Mouse (Mus musculus): ENCODE data around the gene Ccdc172. TPM values are rescaled to one million over a fixed set of nuclear protein-coding genes. Genes with fewer than 3 reads are reported as not detected.

The Ccdc172 gene
- polyA plus RNA-seq, 1 experiment from 2014 or later: not detected

GRCm38 (mm10) chr19:58497106-58497505 is 14.7 kb upstream of the Ccdc172 start:
- ATAC-seq (ENCODE audit: insufficient number of reproducible peaks, insufficient read depth, low FRiP score, low read depth): no peak
- Histone ChIP-seq H3K36me3 (ENCODE audit: control insufficient read depth, insufficient read depth, low read length) (no peaks in the 10 kb centered on the region), H3K4me3 (ENCODE audit: control insufficient read depth in 1 of 2, insufficient read depth in 1 of 2, low read depth in 1 of 2, low read length in 2 of 2) (no peak overlapping the region), H3K27me3 (ENCODE audit: control insufficient read depth, insufficient read depth, low read length) (no peaks in the 10 kb centered on the region), H3K4me2 (ENCODE audit: low read length) (no peak overlapping the region), H3K27ac (replicated peaks in 1 of 2; ENCODE audit: control insufficient read depth in 1 of 2, insufficient read depth in 1 of 2, low read depth in 2 of 2, low read length in 2 of 2) (no peak overlapping the region), H3K9me3 (ENCODE audit: control insufficient read depth, low read length) (no peaks in the 10 kb centered on the region), H3K4me1 (ENCODE audit: control insufficient read depth in 2 of 2, insufficient read depth in 2 of 2, low read length in 2 of 2) (peaks cover 3 to 16% of the 10 kb centered on the region in 2 experiments), H3K9ac (ENCODE audit: low read length) (no peak overlapping the region)
- 60% methylated on average over 3 of the region's 3 CpGs for WGBS

GRCm38 (mm10) chr19:58499420-58499966 is 12.3 kb upstream of the Ccdc172 start:
- Histone ChIP-seq H3K9ac (ENCODE audit: low read length) (no peak overlapping the region), H3K4me3 (ENCODE audit: control insufficient read depth in 1 of 2, insufficient read depth in 1 of 2, low read depth in 1 of 2, low read length in 2 of 2) (no peak overlapping the region), H3K27ac (replicated peaks in 1 of 2; ENCODE audit: control insufficient read depth in 1 of 2, insufficient read depth in 1 of 2, low read depth in 2 of 2, low read length in 2 of 2) (no peak overlapping the region), H3K36me3 (ENCODE audit: control insufficient read depth, insufficient read depth, low read length) (no peaks in the 10 kb centered on the region), H3K27me3 (ENCODE audit: control insufficient read depth, insufficient read depth, low read length) (no peaks in the 10 kb centered on the region), H3K9me3 (ENCODE audit: control insufficient read depth, low read length) (no peaks in the 10 kb centered on the region), H3K4me2 (ENCODE audit: low read length) (no peak overlapping the region), H3K4me1 (ENCODE audit: control insufficient read depth in 2 of 2, insufficient read depth in 2 of 2, low read length in 2 of 2) (peaks cover 3 to 13% of the 10 kb centered on the region in 2 experiments)
- WGBS: 32% methylated on average over 3 of the region's 3 CpGs
- no peak for ATAC-seq (ENCODE audit: insufficient number of reproducible peaks, insufficient read depth, low FRiP score, low read depth)

GRCm38 (mm10) chr19:58500049-58500448 is 11.7 kb upstream of the Ccdc172 start:
- H3K9me3 ChIP-seq (ENCODE audit: control insufficient read depth, low read length): no peaks in the 10 kb centered on the region
- no peaks in the 10 kb centered on the region for H3K27me3 ChIP-seq (ENCODE audit: control insufficient read depth, insufficient read depth, low read length)
- H3K36me3 ChIP-seq (ENCODE audit: control insufficient read depth, insufficient read depth, low read length): no peaks in the 10 kb centered on the region
- ATAC-seq (ENCODE audit: insufficient number of reproducible peaks, insufficient read depth, low FRiP score, low read depth): no peak
- no peak overlapping the region for H3K4me2 ChIP-seq (ENCODE audit: low read length)
- H3K4me3 ChIP-seq (ENCODE audit: control insufficient read depth in 1 of 2, insufficient read depth in 1 of 2, low read depth in 1 of 2, low read length in 2 of 2): no peak overlapping the region
- H3K9ac ChIP-seq (ENCODE audit: low read length): no peak overlapping the region
- H3K4me1 ChIP-seq (ENCODE audit: control insufficient read depth in 2 of 2, insufficient read depth in 2 of 2, low read length in 2 of 2): peaks cover 0 to 8% of the 10 kb centered on the region in 2 experiments; a peak in 3 of 4 replicates
- 90% methylated on average over 2 of the region's 2 CpGs for WGBS
- no peak overlapping the region for H3K27ac ChIP-seq (replicated peaks in 1 of 2; ENCODE audit: control insufficient read depth in 1 of 2, insufficient read depth in 1 of 2, low read depth in 2 of 2, low read length in 2 of 2)

- no peak overlapping the region for H3K4me2 ChIP-seq (ENCODE audit: low read length)
- no peak for ATAC-seq (ENCODE audit: insufficient number of reproducible peaks, insufficient read depth, low FRiP score, low read depth)
- H3K27me3 ChIP-seq (ENCODE audit: control insufficient read depth, insufficient read depth, low read length): no peaks in the 10 kb centered on the region
- WGBS: 88% methylated on average over 1 of the region's 1 CpGs
- peaks cover 0 to 2% of the 10 kb centered on the region in 2 experiments; a peak in 2 of 4 replicates for H3K4me1 ChIP-seq (ENCODE audit: control insufficient read depth in 2 of 2, insufficient read depth in 2 of 2, low read length in 2 of 2)
- H3K9ac ChIP-seq (ENCODE audit: low read length): no peak overlapping the region
- no peaks in the 10 kb centered on the region for H3K9me3 ChIP-seq (ENCODE audit: control insufficient read depth, low read length)
- H3K27ac ChIP-seq (replicated peaks in 1 of 2; ENCODE audit: control insufficient read depth in 1 of 2, insufficient read depth in 1 of 2, low read depth in 2 of 2, low read length in 2 of 2): no peak overlapping the region
- H3K4me3 ChIP-seq (ENCODE audit: control insufficient read depth in 1 of 2, insufficient read depth in 1 of 2, low read depth in 1 of 2, low read length in 2 of 2): no peak overlapping the region
- H3K36me3 ChIP-seq (ENCODE audit: control insufficient read depth, insufficient read depth, low read length): no peaks in the 10 kb centered on the region
These were observed 9.9 kb downstream of the Ccdc172 start for GRCm38 (mm10) chr19:58521696-58522095.

- H3K27ac ChIP-seq (replicated peaks in 1 of 2; ENCODE audit: control insufficient read depth in 1 of 2, insufficient read depth in 1 of 2, low read depth in 2 of 2, low read length in 2 of 2): no peak overlapping the region
- no peak overlapping the region for H3K4me2 ChIP-seq (ENCODE audit: low read length)
- no peaks in the 10 kb centered on the region for H3K27me3 ChIP-seq (ENCODE audit: control insufficient read depth, insufficient read depth, low read length)
- no peak for ATAC-seq (ENCODE audit: insufficient number of reproducible peaks, insufficient read depth, low FRiP score, low read depth)
- H3K9me3 ChIP-seq (ENCODE audit: control insufficient read depth, low read length): no peaks in the 10 kb centered on the region
- whole genome bisulfite sequencing: 47% methylated on average over 12 of the region's 12 CpGs
- H3K9ac ChIP-seq (ENCODE audit: low read length): no peak overlapping the region
- no peak overlapping the region for H3K4me3 ChIP-seq (ENCODE audit: control insufficient read depth in 1 of 2, insufficient read depth in 1 of 2, low read depth in 1 of 2, low read length in 2 of 2)
- H3K4me1 ChIP-seq (ENCODE audit: control insufficient read depth in 2 of 2, insufficient read depth in 2 of 2, low read length in 2 of 2): peaks cover 0 to 2% of the 10 kb centered on the region in 2 experiments; a peak in 2 of 4 replicates
- H3K36me3 ChIP-seq (ENCODE audit: control insufficient read depth, insufficient read depth, low read length): no peaks in the 10 kb centered on the region
These were observed 12.1 kb downstream of the Ccdc172 start for GRCm38 (mm10) chr19:58523736-58524394.

GRCm38 (mm10) chr19:58525457-58526239 is 13.9 kb downstream of the Ccdc172 start:
- no peaks in the 10 kb centered on the region for H3K36me3 ChIP-seq (ENCODE audit: control insufficient read depth, insufficient read depth, low read length)
- no peak for ATAC-seq (ENCODE audit: insufficient number of reproducible peaks, insufficient read depth, low FRiP score, low read depth)
- WGBS: 51% methylated on average over 12 of the region's 12 CpGs
- H3K9me3 ChIP-seq (ENCODE audit: control insufficient read depth, low read length): no peaks in the 10 kb centered on the region
- no peak overlapping the region for H3K4me3 ChIP-seq (ENCODE audit: control insufficient read depth in 1 of 2, insufficient read depth in 1 of 2, low read depth in 1 of 2, low read length in 2 of 2)
- H3K4me2 ChIP-seq (ENCODE audit: low read length): no peak overlapping the region
- H3K4me1 ChIP-seq (ENCODE audit: control insufficient read depth in 2 of 2, insufficient read depth in 2 of 2, low read length in 2 of 2): peaks cover 0 to 2% of the 10 kb centered on the region in 2 experiments; a peak in 2 of 4 replicates
- H3K27me3 ChIP-seq (ENCODE audit: control insufficient read depth, insufficient read depth, low read length): no peaks in the 10 kb centered on the region
- no peak overlapping the region for H3K9ac ChIP-seq (ENCODE audit: low read length)
- no peak overlapping the region for H3K27ac ChIP-seq (replicated peaks in 1 of 2; ENCODE audit: control insufficient read depth in 1 of 2, insufficient read depth in 1 of 2, low read depth in 2 of 2, low read length in 2 of 2)

GRCm38 (mm10) chr19:58533077-58533476 is 21.3 kb downstream of the Ccdc172 start:
- no peak overlapping the region for H3K27ac ChIP-seq (replicated peaks in 1 of 2; ENCODE audit: control insufficient read depth in 1 of 2, insufficient read depth in 1 of 2, low read depth in 2 of 2, low read length in 2 of 2)
- ATAC-seq (ENCODE audit: insufficient number of reproducible peaks, insufficient read depth, low FRiP score, low read depth): no peak
- peaks cover 2 to 3% of the 10 kb centered on the region in 2 experiments; a peak in 1 of 4 replicates for H3K4me1 ChIP-seq (ENCODE audit: control insufficient read depth in 2 of 2, insufficient read depth in 2 of 2, low read length in 2 of 2)
- no peak overlapping the region for H3K9ac ChIP-seq (ENCODE audit: low read length)
- H3K4me2 ChIP-seq (ENCODE audit: low read length): no peak overlapping the region
- H3K36me3 ChIP-seq (ENCODE audit: control insufficient read depth, insufficient read depth, low read length): no peaks in the 10 kb centered on the region
- 82% methylated on average over 3 of the region's 3 CpGs for WGBS
- H3K9me3 ChIP-seq (ENCODE audit: control insufficient read depth, low read length): no peaks in the 10 kb centered on the region
- H3K27me3 ChIP-seq (ENCODE audit: control insufficient read depth, insufficient read depth, low read length): no peaks in the 10 kb centered on the region
- no peak overlapping the region for H3K4me3 ChIP-seq (ENCODE audit: control insufficient read depth in 1 of 2, insufficient read depth in 1 of 2, low read depth in 1 of 2, low read length in 2 of 2)

Measured in heart, embryonic 14.5 days (tissue).